Mouse (Mus musculus): ENCODE measurements around the gene Dnajb4.

- TF ChIP-seq CTCF (IDR thresholded peaks at IDR 0.05; ENCODE audit: control insufficient read depth, insufficient read depth, low read length) (no peak), POLR2A (IDR thresholded peaks at IDR 0.05; ENCODE audit: borderline replicate concordance, control insufficient read depth, low read depth, low read length) (no peak)
Measured at GRCm38 (mm10) chr3:152239592-152239991, 29.5 kb upstream of the Dnajb4 start.

All from bone marrow, adult 2 months (tissue).